Mouse (Mus musculus) lung, postnatal 0 days (tissue): Measurements from ENCODE around the gene Med26. TPM values are rescaled to one million over a fixed set of nuclear protein-coding genes. Genes with fewer than 3 reads are reported as not detected.

Experiments
- ATAC-seq: fragments of 200-750 bp; cut with Nextera tagmentation; 2 replicates; pipeline ENCODE4 v1.8.0; 2017; ENCODE audit warnings: moderate library complexity
- DNase-seq: peaks from one replicate; pipeline ENCODE4 v3.0.0-alpha.2; 2016; ENCODE audit warnings: low spot score
- H3K27ac ChIP-seq: fragments of 300-500 bp; sonication (generic); 2 replicates; pipeline ENCODE4 v1.5.1; 2014; ENCODE audit warnings: antibody characterized with exemption, mild to moderate bottlenecking, low read length, mixed read lengths
- H3K27me3 ChIP-seq: fragments of 300-500 bp; sonication (generic); replicated peaks from 2 replicates; pipeline ENCODE4 v1.6.1; 2014; ENCODE audit warnings: low read length, mixed read lengths; ENCODE audit not compliant: insufficient read depth
- H3K36me3 ChIP-seq: fragments of 300-500 bp; sonication (generic); 2 replicates; pipeline ENCODE4 v1.6.1; 2014; ENCODE audit warnings: low read length, mixed read lengths; ENCODE audit not compliant: insufficient read depth
- H3K4me1 ChIP-seq: fragments of 300-500 bp; sonication (generic); 2 replicates; pipeline ENCODE4 v1.6.1; 2014; ENCODE audit warnings: antibody characterized with exemption, low read depth, low read length, mixed read lengths; ENCODE audit not compliant: insufficient read depth
- H3K4me2 ChIP-seq: fragments of 300-500 bp; sonication (generic); replicated peaks from 2 replicates; pipeline ENCODE4 v1.6.1; 2014; ENCODE audit warnings: low read depth, mild to moderate bottlenecking, low read length, moderate library complexity, mixed read lengths
- H3K4me3 ChIP-seq: fragments of 300-500 bp; sonication (generic); 2 replicates; pipeline ENCODE4 v1.5.1; 2014; ENCODE audit warnings: low read depth, low read length
- H3K9ac ChIP-seq: fragments of 300-500 bp; sonication (generic); replicated peaks from 2 replicates; pipeline ENCODE4 v1.6.1; 2014; ENCODE audit warnings: low read depth, mild to moderate bottlenecking
- H3K9me3 ChIP-seq: fragments of 300-500 bp; sonication (generic); 2 replicates; pipeline ENCODE4 v1.6.1; 2016; ENCODE audit warnings: low read length, mixed read lengths
- CTCF ChIP-seq: IDR thresholded peaks from 2 replicates; pipeline ENCODE4 v1.5.1; 2016; ENCODE audit warnings: antibody characterized with exemption, mild to moderate bottlenecking
- EP300 ChIP-seq: IDR thresholded peaks from 2 replicates; pipeline ENCODE4 v1.6.1; 2016; ENCODE audit warnings: antibody characterized with exemption, mild to moderate bottlenecking, control low read depth
- WGBS: fragments of 180-500 bp; shearing (Covaris S2); extraction: QIAGEN DNeasy Blood & Tissue Kit; methylation state at CpG from one replicate; pipeline ENCODE4 v1.1.7; 2014; 5-methylcytosine and 5-hydroxymethylcytosine counted together
- polyA plus RNA-seq: library from polyadenylated mRNA; unstranded; fragments of >200 nt; fragmentation: Nextera tagmentation; extraction: Ambion mirVana; gene quantifications from 2 replicates; pipeline ENCODE4 v1.2.1, GENCODE M21; 2015

Med26 gene
- polyA plus RNA-seq, 1 experiment from 2014 or later, result 9.6 TPM

DNA sequence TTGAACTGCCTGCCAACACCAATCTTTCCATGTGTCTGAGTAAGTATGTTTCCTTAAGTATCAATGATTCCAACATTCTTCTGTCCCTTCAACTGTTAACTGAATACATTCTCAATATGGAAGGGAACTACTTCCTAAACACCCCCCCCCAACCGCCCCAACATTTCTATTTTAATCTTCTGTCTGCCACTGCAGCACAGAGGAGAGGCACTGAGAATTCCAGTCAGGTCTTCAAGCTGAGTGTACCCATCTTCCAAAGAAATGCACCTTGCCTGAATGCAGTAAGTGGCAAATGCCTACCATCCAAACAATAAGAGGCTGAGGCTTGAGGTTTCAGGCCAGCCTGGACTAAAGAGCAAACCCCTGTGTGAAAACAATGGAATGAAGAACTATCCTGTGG lies 16.0 kb downstream of the Med26 start:
- no peak overlapping the region for H3K9ac ChIP-seq
- no peaks in the 10 kb centered on the region for H3K27me3 ChIP-seq
- 95% methylated on average over 1 of the region's 1 CpGs for WGBS
- ATAC-seq (no peak), DNase-seq (no peak)
- no peak overlapping the region for H3K4me3 ChIP-seq
- no peaks in the 10 kb centered on the region for H3K9me3 ChIP-seq
- TF ChIP-seq EP300, result no peak
- no peak for TF ChIP-seq CTCF
- no peak overlapping the region for H3K4me2 ChIP-seq
- H3K36me3 ChIP-seq, result no peaks in the 10 kb centered on the region
- no peaks in the 10 kb centered on the region for H3K4me1 ChIP-seq
- no peak overlapping the region for H3K27ac ChIP-seq

DNA sequence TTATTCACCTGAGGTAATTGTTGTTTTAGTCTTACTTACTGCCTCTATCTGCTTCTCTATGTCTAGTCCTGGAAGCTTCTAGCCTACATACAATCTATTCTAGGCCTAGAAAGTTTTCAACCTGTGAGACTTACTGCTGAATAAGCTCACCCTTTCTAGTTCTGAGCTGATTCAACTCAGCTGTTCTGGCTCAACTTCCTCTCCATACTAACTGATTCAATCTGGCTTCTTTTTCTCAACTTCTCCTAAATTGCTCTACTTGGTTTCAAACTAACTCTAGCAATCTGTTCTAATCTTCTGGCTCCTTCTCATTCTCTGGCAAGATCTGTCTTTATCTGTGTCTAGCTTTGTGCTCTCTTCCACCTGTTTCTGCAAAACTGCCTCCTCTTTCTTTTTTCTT lies 26.2 kb downstream of the Med26 start:
- no peak for DNase-seq
- no peak for TF ChIP-seq CTCF
- no peak for TF ChIP-seq EP300

DNA sequence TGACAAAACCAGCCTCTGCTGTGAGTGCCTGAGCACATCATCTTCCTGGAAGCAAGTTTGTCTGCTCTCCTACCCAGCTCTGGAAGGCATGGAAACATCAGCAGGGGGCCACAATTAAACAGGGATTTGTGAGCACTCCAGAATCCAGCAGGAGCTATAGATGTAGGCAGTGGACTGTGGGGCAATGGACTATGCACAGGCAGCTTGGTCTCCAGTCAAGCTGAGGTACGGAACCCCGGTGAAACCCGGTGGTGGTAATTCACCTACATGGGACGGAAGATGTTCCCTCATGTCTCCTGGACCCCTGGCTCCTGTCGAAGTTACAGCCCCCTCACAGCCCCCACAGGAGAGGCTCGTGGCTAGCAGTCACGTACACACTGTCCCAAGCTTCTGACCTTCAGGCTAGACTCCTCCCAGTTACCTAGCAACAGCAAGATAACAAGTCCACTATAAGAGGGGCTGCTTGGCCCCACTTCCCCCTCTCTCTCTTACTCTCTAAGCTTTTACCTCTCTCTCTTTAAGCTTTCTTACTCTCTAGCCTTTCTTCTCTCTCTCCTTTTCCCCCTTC lies 30.6 kb downstream of the Med26 start:
- H3K36me3 ChIP-seq, result no peaks in the 10 kb centered on the region
- H3K27ac ChIP-seq, result no peak overlapping the region
- no peaks in the 10 kb centered on the region for H3K4me1 ChIP-seq
- H3K4me2 ChIP-seq, result no peak overlapping the region
- DNase-seq (no peak), ATAC-seq (no peak)
- H3K27me3 ChIP-seq, result no peaks in the 10 kb centered on the region
- WGBS, result 64% methylated on average over 7 of the region's 7 CpGs
- no peak overlapping the region for H3K9ac ChIP-seq
- no peak overlapping the region for H3K4me3 ChIP-seq
- H3K9me3 ChIP-seq, result no peaks in the 10 kb centered on the region
- TF ChIP-seq CTCF (no peak), EP300 (no peak)

More for the DNA sequence above, 26.2 kb downstream of the Med26 start:
- Histone ChIP-seq H3K4me3 (no peak overlapping the region), H3K9me3 (no peaks in the 10 kb centered on the region), H3K27ac (no peak overlapping the region), H3K27me3 (no peaks in the 10 kb centered on the region), H3K9ac (no peak overlapping the region), H3K36me3 (no peaks in the 10 kb centered on the region), H3K4me2 (no peak overlapping the region), H3K4me1 (no peaks in the 10 kb centered on the region)
- ATAC-seq, result no peak

DNA sequence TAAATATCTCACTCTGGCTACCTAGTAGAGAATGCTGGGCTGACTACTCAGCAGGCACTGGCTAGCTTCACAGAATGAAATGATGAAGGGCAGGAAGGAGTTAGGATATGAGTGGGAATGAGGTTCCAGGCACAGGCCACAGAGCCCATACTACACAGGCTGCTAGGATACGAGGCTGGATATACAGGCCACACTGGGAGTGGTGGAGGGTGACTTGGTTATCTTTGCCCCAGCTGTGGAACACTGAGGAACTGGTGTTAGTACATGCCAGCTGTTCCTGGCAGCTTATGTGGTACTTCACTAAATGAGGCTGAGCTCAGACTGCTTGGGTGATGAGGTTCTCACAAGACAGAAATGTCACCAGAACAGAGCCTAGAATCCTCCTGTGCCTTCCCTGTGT lies 34.9 kb downstream of the Med26 start:
- H3K4me3 ChIP-seq, result no peak overlapping the region
- ATAC-seq, result peak; percentile 57; the same call in 1 of the 2 replicates
- 64% methylated on average over 1 of the region's 1 CpGs for WGBS
- TF ChIP-seq CTCF (no peak), EP300 (no peak)
- no peaks in the 10 kb centered on the region for H3K9me3 ChIP-seq
- no peaks in the 10 kb centered on the region; the same call in 1 of the 2 replicates for H3K4me1 ChIP-seq
- peak; percentile 48 for DNase-seq
- no peaks in the 10 kb centered on the region for H3K27me3 ChIP-seq
- no peak overlapping the region for H3K27ac ChIP-seq
- no peak overlapping the region for H3K9ac ChIP-seq
- H3K36me3 ChIP-seq, result no peaks in the 10 kb centered on the region
- H3K4me2 ChIP-seq, result no peak overlapping the region

DNA sequence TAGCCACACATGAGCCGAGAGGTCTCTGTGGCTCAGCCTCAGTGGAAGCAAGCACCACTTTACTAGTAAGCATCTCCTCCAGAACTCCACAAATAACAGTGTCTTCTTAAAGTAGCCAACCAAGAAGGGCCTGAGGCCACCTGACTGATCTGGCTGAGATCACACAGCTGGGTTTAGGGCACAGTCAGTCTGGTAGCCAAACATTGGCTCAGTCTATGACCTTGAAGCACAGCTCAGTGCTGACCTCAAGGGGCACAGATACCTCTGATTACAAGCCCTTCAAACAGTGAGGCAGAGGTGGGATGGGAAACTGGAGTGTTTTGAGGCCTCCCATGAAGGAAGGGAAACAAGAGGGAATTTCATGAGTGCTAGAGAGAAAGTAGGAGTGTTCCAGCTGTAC lies 35.4 kb downstream of the Med26 start:
- no peak overlapping the region for H3K27ac ChIP-seq
- no peak for ATAC-seq

DNA sequence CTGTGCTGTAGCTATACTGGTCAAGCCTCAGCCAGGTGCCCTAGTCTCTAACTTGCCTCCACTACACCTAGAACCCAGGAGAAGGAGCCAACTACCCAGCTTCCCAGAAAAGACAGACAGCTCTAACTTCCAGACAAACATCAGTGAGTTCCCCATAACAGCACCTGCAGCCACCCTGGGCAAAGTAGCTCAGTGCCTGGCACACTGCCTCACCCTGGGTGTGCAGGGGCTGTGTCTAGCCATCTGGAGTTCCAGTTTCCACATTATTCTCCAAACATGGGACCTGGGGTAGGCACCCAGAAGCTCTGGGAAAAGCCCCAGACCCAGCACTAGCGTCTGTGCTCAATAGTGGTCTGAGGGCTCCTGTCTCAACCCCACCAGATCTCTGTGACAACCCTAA lies 40.6 kb downstream of the Med26 start:
- no peak for ATAC-seq
- Histone ChIP-seq H3K4me2 (no peak overlapping the region), H3K4me1 (no peaks in the 10 kb centered on the region; the same call in 1 of the 2 replicates), H3K27me3 (no peaks in the 10 kb centered on the region), H3K36me3 (no peaks in the 10 kb centered on the region), H3K4me3 (no peak overlapping the region), H3K27ac (no peak overlapping the region), H3K9me3 (no peaks in the 10 kb centered on the region), H3K9ac (no peak overlapping the region)
- TF ChIP-seq EP300 (no peak), CTCF (no peak)
- 73% methylated on average over 1 of the region's 1 CpGs for WGBS
- DNase-seq, result no peak

More for the DNA sequence above, 35.4 kb downstream of the Med26 start:
- H3K36me3 ChIP-seq, result no peaks in the 10 kb centered on the region
- H3K27me3 ChIP-seq, result no peaks in the 10 kb centered on the region
- no peaks in the 10 kb centered on the region for H3K9me3 ChIP-seq
- H3K9ac ChIP-seq, result no peak overlapping the region
- no peaks in the 10 kb centered on the region; the same call in 1 of the 2 replicates for H3K4me1 ChIP-seq
- 69% methylated on average over 1 of the region's 1 CpGs for WGBS
- TF ChIP-seq EP300, result no peak
- TF ChIP-seq CTCF, result no peak
- no peak for DNase-seq
- H3K4me3 ChIP-seq, result no peak overlapping the region
- H3K4me2 ChIP-seq, result no peak overlapping the region
